Comparison of ENCODE assay signal across 11 mouse cellular contexts in genomic region chr1:59524071-59524470, GRCm38 (mm10). TPM values are rescaled to one million over a fixed set of nuclear protein-coding genes. Genes with fewer than 3 reads are reported as not detected.
DNase-seq lines count a peak whose midpoint lies in the region; ATAC-seq and TF ChIP-seq lines count a peak whose summit lies in the region.
"Had no signal": no experiment of that assay in that cellular context is flagged by ENCODE, and none has a peak within 500 bp of the region (broad histone marks: within the 10 kb centered on the region; RNA-seq: fewer than 3 reads in every experiment).

No protein-coding gene starts in this region.

- no peak for TF ChIP-seq EP300 in heart, adult 2 months (IDR thresholded peaks at IDR 0.05; ENCODE audit: insufficient read depth, low read depth, low read length)

- H3K9me3 ChIP-seq in hindbrain, embryonic 12.5 days (replicated peaks): no peaks in the 10 kb centered on the region
- no peaks in the 10 kb centered on the region for H3K9me3 ChIP-seq in midbrain, embryonic 16.5 days (replicated peaks; ENCODE audit: control insufficient read depth, low read length, poor library complexity, severe bottlenecking)
- H3K9me3 ChIP-seq: liver, embryonic 13.5 days had no signal

- H3K4me1 ChIP-seq in hindbrain, embryonic 12.5 days: peaks cover 28% of the 10 kb centered on the region
- H3K4me1 ChIP-seq in midbrain, embryonic 16.5 days (ENCODE audit: control insufficient read depth, insufficient read depth, low read length): peaks cover 6% of the 10 kb centered on the region
- H3K4me1 ChIP-seq in heart, adult 2 months (ENCODE audit: control insufficient read depth, insufficient read depth, low read length): no peaks in the 10 kb centered on the region
- H3K4me1 ChIP-seq: liver, embryonic 13.5 days had no signal

- no peak overlapping the region for H3K4me2 ChIP-seq in hindbrain, embryonic 12.5 days (replicated peaks)
- H3K4me2 ChIP-seq in midbrain, embryonic 16.5 days (ENCODE audit: low read length): no peak overlapping the region
- H3K4me2 ChIP-seq: heart, embryonic 12.5 days; liver, embryonic 13.5 days had no signal

- peak; percentile 9 to 86 for DNase-seq in adrenal gland, adult (ENCODE audit: inconsistent age in 2 of 2, low spot score in 1 of 2)
- no peak for DNase-seq in adrenal gland, adult 2 months
- peak; percentile 67 for DNase-seq in embryo, embryonic 10.5 days (ENCODE audit: low spot score)
- DNase-seq in ovary, adult 18-20 months (ENCODE audit: low spot score): no peak
- DNase-seq in heart, adult 2 months: no peak
- DNase-seq in kidney, postnatal 36 days: no peak
- DNase-seq: kidney, postnatal 4 days; liver, embryonic 13.5 days had no signal

- H3K27me3 ChIP-seq in hindbrain, embryonic 12.5 days: no peaks in the 10 kb centered on the region
- no peaks in the 10 kb centered on the region for H3K27me3 ChIP-seq in midbrain, embryonic 16.5 days (ENCODE audit: control insufficient read depth, insufficient read depth, low read depth, low read length)
- no peaks in the 10 kb centered on the region for H3K27me3 ChIP-seq in heart, adult 2 months (ENCODE audit: control insufficient read depth, insufficient read depth, low read length)
- H3K27me3 ChIP-seq: heart, embryonic 12.5 days; liver, embryonic 13.5 days had no signal

- TF ChIP-seq CTCF in heart, adult 2 months (IDR thresholded peaks at IDR 0.05): no peak

- ATAC-seq in hindbrain, embryonic 12.5 days (ENCODE audit: low FRiP score): peak; percentile 71
- peak; percentile 85 for ATAC-seq in midbrain, embryonic 16.5 days

- H3K4me3 ChIP-seq in hindbrain, embryonic 12.5 days: no peak overlapping the region
- no peak overlapping the region for H3K4me3 ChIP-seq in midbrain, embryonic 16.5 days (ENCODE audit: low read depth, low read length)
- H3K4me3 ChIP-seq in heart, adult 2 months: no peak overlapping the region
- H3K4me3 ChIP-seq: heart, embryonic 12.5 days; liver, embryonic 13.5 days had no signal

- H3K79me2 ChIP-seq in heart, adult 2 months (replicated peaks; ENCODE audit: control insufficient read depth, insufficient read depth, low read length): no peaks in the 10 kb centered on the region

- H3K9ac ChIP-seq in hindbrain, embryonic 12.5 days: no peak overlapping the region; the same call in 1 of the 2 replicates
- no peak overlapping the region for H3K9ac ChIP-seq in midbrain, embryonic 16.5 days (ENCODE audit: low read depth, low read length)
- H3K9ac ChIP-seq in heart, adult 2 months (ENCODE audit: low read depth, low read length): no peak overlapping the region
- H3K9ac ChIP-seq: heart, embryonic 12.5 days; liver, embryonic 13.5 days had no signal

- intact Hi-C loops in heart, adult 2 months (cut with DNase I): no loop called here

- peak overlapping the region; percentile 25 for H3K27ac ChIP-seq in hindbrain, embryonic 12.5 days
- peak overlapping the region; percentile 35; the same call in 1 of the 2 replicates for H3K27ac ChIP-seq in midbrain, embryonic 16.5 days (ENCODE audit: low read length)
- H3K27ac ChIP-seq in heart, adult 2 months: no peak overlapping the region
- H3K27ac ChIP-seq: liver, embryonic 13.5 days had no signal

- no peak for TF ChIP-seq POLR2A in heart, adult 2 months (IDR thresholded peaks at IDR 0.05; ENCODE audit: insufficient read depth, low read depth, low read length)

- 21% methylated on average over 2 of the region's 2 CpGs for WGBS in hindbrain, embryonic 12.5 days
- WGBS in midbrain, embryonic 16.5 days: 10% methylated on average over 2 of the region's 2 CpGs
- WGBS in heart, adult 2 months: 85% methylated on average over 2 of the region's 2 CpGs

- no peaks in the 10 kb centered on the region for H3K36me3 ChIP-seq in hindbrain, embryonic 12.5 days
- no peaks in the 10 kb centered on the region for H3K36me3 ChIP-seq in midbrain, embryonic 16.5 days (ENCODE audit: control insufficient read depth, insufficient read depth, low read length)
- no peaks in the 10 kb centered on the region for H3K36me3 ChIP-seq in heart, adult 2 months (ENCODE audit: control insufficient read depth, insufficient read depth, low read length)
- H3K36me3 ChIP-seq: heart, embryonic 12.5 days; liver, embryonic 13.5 days had no signal

RNA-seq across cellular contexts. Expression of gene Gm973, which starts 8.0 kb away (rescaled TPM):
- total RNA-seq in adrenal gland, adult 2 months (2021): 10 to 100 TPM in 1 of 2 experiments, 1 to 10 TPM in 1; 1.4 to 40.9 TPM
- polyA plus RNA-seq in adrenal gland, adult 2 months (2012; rRNA removed): 0.46 and 0.83 TPM in 2 replicates
- 6.0 and 9.4 TPM in 2 replicates for polyA plus RNA-seq in hindbrain, embryonic 12.5 days (2016; fragmentation: Nextera tagmentation; extraction: Ambion mirVana)
- 11.8 and 14.1 TPM in 2 replicates for polyA plus RNA-seq in midbrain, embryonic 16.5 days (2015; fragmentation: Nextera tagmentation; extraction: Ambion mirVana)
- total RNA-seq in heart, adult 2 months (2021): under 1 TPM in 1 of 2 experiments, not detected in 1; 0.30 TPM
- polyA plus RNA-seq in heart, adult 2 months (2012; rRNA removed): 0.29 and 0.45 TPM in 2 replicates

RNA-seq across cellular contexts. Expression of gene Fzd7, which starts 41.8 kb away (rescaled TPM):
- 10 to 100 TPM in 1 of 2 experiments, 1 to 10 TPM in 1; 9.9 to 16.7 TPM for total RNA-seq in adrenal gland, adult 2 months (2021)
- 20.1 and 22.0 TPM in 2 replicates for polyA plus RNA-seq in adrenal gland, adult 2 months (2012; rRNA removed)
- polyA plus RNA-seq in hindbrain, embryonic 12.5 days (2016; fragmentation: Nextera tagmentation; extraction: Ambion mirVana): 19.0 and 19.4 TPM in 2 replicates
- 2.6 and 3.2 TPM in 2 replicates for polyA plus RNA-seq in midbrain, embryonic 16.5 days (2015; fragmentation: Nextera tagmentation; extraction: Ambion mirVana)
- total RNA-seq in heart, adult 2 months (2021): 1 to 10 TPM; 5.3 to 7.0 TPM
- 5.8 TPM in 2 replicates for polyA plus RNA-seq in heart, adult 2 months (2012; rRNA removed)

Comparison
In these comparisons a context has a peak if more than half of its experiments do, and no peak if none do; other contexts are left out.
1. DNase-seq: peak in adrenal gland, adult (2 of 2) and embryo, embryonic 10.5 days (single experiment); none in adrenal gland, adult 2 months (single experiment), ovary, adult 18-20 months (single experiment), heart, adult 2 months (0 of 2) and kidney, postnatal 36 days (0 of 2).